Mouse (Mus musculus) CH12.LX (cell line): ENCODE data around the gene Ndufc2. TPM values are rescaled to one million over a fixed set of nuclear protein-coding genes. Genes with fewer than 3 reads are reported as not detected.

ENCODE experiments used
- DNase-seq: peaks from one replicate; pipeline ENCODE4 v3.0.0-alpha.2; 2013; ENCODE audit errors: extremely low read depth
- H3K27ac ChIP-seq: 2 replicates; pipeline ENCODE4 v1.5.1; 2012; ENCODE audit warnings: low read depth, mild to moderate bottlenecking, control low read depth, moderate library complexity; ENCODE audit not compliant: insufficient read depth
- H3K27me3 ChIP-seq: replicated peaks from 2 replicates; pipeline ENCODE3; 2012; ENCODE audit warnings: inconsistent platforms
- H3K36me3 ChIP-seq, 2 experiments: replicated peaks in 1 of 2; 2 replicates each; pipeline versions ENCODE3 to v1.6.1; 2012; ENCODE audit warnings: inconsistent platforms in 1 of 2, low read length in 1 of 2, mild to moderate bottlenecking in 1 of 2, mixed read lengths in 1 of 2, moderate library complexity in 1 of 2; ENCODE audit not compliant: control insufficient read depth in 1 of 2, insufficient read depth in 1 of 2
- H3K4me1 ChIP-seq, 2 experiments: 2 replicates each; pipeline ENCODE4 v1.6.1; 2012; ENCODE audit warnings: inconsistent platforms in 1 of 2, moderate library complexity in 1 of 2; ENCODE audit not compliant: insufficient read depth in 2 of 2, control insufficient read depth in 1 of 2
- H3K4me2 ChIP-seq: 2 replicates; pipeline ENCODE4 v1.6.1; 2012; ENCODE audit warnings: low read depth, mild to moderate bottlenecking, control low read depth; ENCODE audit not compliant: poor library complexity, insufficient read depth, severe bottlenecking
- H3K4me3 ChIP-seq, 3 experiments: fragments of 150-350 bp in 1 of 3; sonication (generic) in 1 of 3; replicated peaks in 1 of 3; 2 replicates each; pipeline versions ENCODE3 to v1.5.1; 2011 to 2012; ENCODE audit warnings: low read depth in 2 of 3, low read length in 2 of 3, mild to moderate bottlenecking in 2 of 3, moderate library complexity in 2 of 3, control low read depth in 1 of 3, improper control_type of control experiment in 1 of 3, inconsistent platforms in 1 of 3, mixed read lengths in 1 of 3; ENCODE audit not compliant: poor library complexity in 1 of 3
- H3K79me2 ChIP-seq: replicated peaks from 2 replicates; pipeline ENCODE4 v1.6.1; 2012; ENCODE audit warnings: mild to moderate bottlenecking, moderate library complexity; ENCODE audit not compliant: control insufficient read depth, poor library complexity, insufficient read depth, severe bottlenecking; ENCODE audit errors: extremely low read depth
- H3K9ac ChIP-seq: 2 replicates; pipeline ENCODE4 v1.6.1; 2012; ENCODE audit warnings: low read depth, mild to moderate bottlenecking, control low read depth, moderate library complexity; ENCODE audit not compliant: insufficient read depth
- H3K9me3 ChIP-seq: replicated peaks from 2 replicates; pipeline ENCODE3; 2012; ENCODE audit warnings: low read length, inconsistent platforms, mixed read lengths
- BHLHE40 ChIP-seq: IDR thresholded peaks from 2 replicates; pipeline ENCODE4 v1.6.1; 2011; ENCODE audit warnings: mild to moderate bottlenecking, low read depth, low read length, improper control_type of control experiment
- CHD1 ChIP-seq: IDR thresholded peaks from 2 replicates; pipeline ENCODE4 v1.6.1; 2012; ENCODE audit warnings: low read depth, low read length, improper control_type of control experiment, inconsistent platforms
- ELF1 ChIP-seq: IDR thresholded peaks from 2 replicates; pipeline ENCODE4 v1.6.1; 2014; ENCODE audit warnings: low read depth, mild to moderate bottlenecking, inconsistent platforms, low read length, improper control_type of control experiment
- EP300 ChIP-seq: IDR thresholded peaks from 2 replicates; pipeline ENCODE4 v1.6.1; 2011; ENCODE audit warnings: low read length, improper control_type of control experiment
- ETS1 ChIP-seq: conservative IDR thresholded peaks from 2 replicates; pipeline ENCODE4 v1.6.1; 2012; ENCODE audit warnings: low read depth, mild to moderate bottlenecking, inconsistent platforms, low read length, improper control_type of control experiment, moderate library complexity
- HCFC1 ChIP-seq: IDR thresholded peaks from 2 replicates; pipeline ENCODE4 v1.6.1; 2012; ENCODE audit warnings: low read depth, mild to moderate bottlenecking, inconsistent platforms, low read length, improper control_type of control experiment
- JUN ChIP-seq: IDR thresholded peaks from 2 replicates; pipeline ENCODE4 v1.6.1; 2011; ENCODE audit warnings: low read depth, mild to moderate bottlenecking, low read length, improper control_type of control experiment, moderate library complexity; ENCODE audit not compliant: insufficient read depth
- JUND ChIP-seq: conservative IDR thresholded peaks from 2 replicates; pipeline ENCODE4 v1.6.1; 2011; ENCODE audit warnings: low read depth, low read length, improper control_type of control experiment
- MAFK ChIP-seq: IDR thresholded peaks from 2 replicates; pipeline ENCODE4 v1.6.1; 2011; ENCODE audit warnings: low read length, improper control_type of control experiment; ENCODE audit not compliant: insufficient replicate concordance
- MEF2A ChIP-seq: IDR thresholded peaks from 2 replicates; pipeline ENCODE4 v1.6.1; 2014; ENCODE audit warnings: low read depth, mild to moderate bottlenecking, inconsistent platforms, low read length, improper control_type of control experiment, borderline replicate concordance
- MXI1 ChIP-seq: IDR thresholded peaks from 2 replicates; pipeline ENCODE4 v1.6.1; 2011; ENCODE audit warnings: mild to moderate bottlenecking, low read depth, low read length, improper control_type of control experiment
- MYC ChIP-seq: IDR thresholded peaks from 2 replicates; pipeline ENCODE4 v1.6.1; 2011; ENCODE audit warnings: low read depth, mild to moderate bottlenecking, improper control_type of control experiment, low read length
- NRF1 ChIP-seq: IDR thresholded peaks from 2 replicates; pipeline ENCODE4 v1.6.1; 2014; ENCODE audit warnings: low read depth, mild to moderate bottlenecking, inconsistent platforms, low read length, improper control_type of control experiment, moderate library complexity
- POLR2A ChIP-seq: IDR thresholded peaks from 2 replicates; pipeline ENCODE4 v1.6.1; 2011; ENCODE audit warnings: low read depth, mild to moderate bottlenecking, improper control_type of control experiment, low read length
- POLR2AphosphoS2 ChIP-seq: IDR thresholded peaks from 2 replicates; pipeline ENCODE4 v1.6.1; 2011; ENCODE audit warnings: low read depth, low read length, improper control_type of control experiment
- RAD21 ChIP-seq: IDR thresholded peaks from 2 replicates; pipeline ENCODE4 v1.6.1; 2011; ENCODE audit warnings: low read depth, mild to moderate bottlenecking, low read length, improper control_type of control experiment, moderate library complexity
- RCOR1 ChIP-seq: conservative IDR thresholded peaks from 2 replicates; pipeline ENCODE4 v1.6.1; 2012; ENCODE audit warnings: low read depth, mild to moderate bottlenecking, inconsistent platforms, low read length, improper control_type of control experiment
- SMC3 ChIP-seq: IDR thresholded peaks from 2 replicates; pipeline ENCODE4 v1.6.1; 2011; ENCODE audit warnings: low read depth, low read length, improper control_type of control experiment
- USF1 ChIP-seq: IDR thresholded peaks from 2 replicates; pipeline ENCODE4 v1.6.1; 2014; ENCODE audit warnings: low read depth, mild to moderate bottlenecking, inconsistent platforms, low read length, improper control_type of control experiment
- USF2 ChIP-seq: conservative IDR thresholded peaks from 2 replicates; pipeline ENCODE4 v1.6.1; 2011; ENCODE audit warnings: low read depth, low read length, improper control_type of control experiment
- ZC3H11A ChIP-seq: IDR thresholded peaks from 2 replicates; pipeline ENCODE4 v1.6.1; 2012; ENCODE audit warnings: low read depth, mild to moderate bottlenecking, inconsistent platforms, low read length, improper control_type of control experiment
- ZKSCAN1 ChIP-seq: IDR thresholded peaks from 2 replicates; pipeline ENCODE4 v1.6.1; 2012; ENCODE audit warnings: low read depth, inconsistent platforms, low read length, improper control_type of control experiment, borderline replicate concordance
- ZNF384 ChIP-seq: IDR thresholded peaks from 2 replicates; pipeline ENCODE4 v1.6.1; 2012; ENCODE audit warnings: low read depth, low read length, improper control_type of control experiment, inconsistent platforms
- dilution Hi-C: fragments of 300-500 bp; cut with MboI; formaldehyde crosslinking; loops from 2 replicates; pipeline ENCODE4 v1.14.3; 2020; ENCODE audit warnings: low sequenced_read_pairs; ENCODE audit not compliant: extremely low pct_unique_long_range_greater_than_20kb, extremely low pct_ligation_motif_present
- in situ Hi-C: fragments of 300-500 bp; cut with MboI; formaldehyde crosslinking; loops from 3 replicates; pipeline ENCODE4 v1.14.3; 2019; ENCODE audit warnings: low sequenced_read_pairs, low pct_ligation_motif_present, low pct_unique_long_range_greater_than_20kb, mixed read lengths
- polyA plus RNA-seq: library from polyadenylated mRNA; unstranded; fragments of >175 nt; gene quantifications from 2 replicates; pipeline ENCODE4 v1.2.1, GENCODE M21; 2012; ENCODE audit warnings: low read depth; ENCODE audit not compliant: insufficient read length
- total RNA-seq, 2 experiments: library from RNA; depleted of rRNA; stranded (reverse); fragments of 300-350 nt in 1 of 2; fragments of >200 nt in 1 of 2; gene quantifications; 2 replicates each; pipeline ENCODE4 v1.2.3; 2012 to 2014

Gene Ndufc2
- total and polyA plus RNA-seq, 3 experiments: 217 to 352 (median 352) TPM

DNA sequence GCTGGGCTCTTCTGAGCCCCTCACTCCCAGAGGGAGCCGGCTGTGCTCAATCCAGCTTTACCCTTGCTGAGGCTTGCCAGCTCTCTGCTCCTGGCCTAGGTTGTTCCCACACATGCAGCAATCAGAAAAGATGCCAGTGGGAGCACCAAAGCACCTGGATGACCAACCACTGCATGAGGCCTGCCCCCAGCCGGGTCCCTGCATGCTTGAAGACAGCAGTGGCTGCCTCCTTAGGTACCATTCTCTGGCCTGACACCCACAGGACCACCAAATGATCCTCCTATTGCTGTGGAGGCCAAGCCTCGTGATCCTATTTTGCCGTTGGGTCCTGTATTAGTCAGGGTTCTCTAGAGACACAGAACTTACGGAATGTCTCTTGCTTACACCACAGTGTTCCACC, 48.9 kb upstream of the Ndufc2 start:
- H3K9me3 ChIP-seq: no peaks in the 10 kb centered on the region
- H3K27me3 ChIP-seq: no peaks in the 10 kb centered on the region
- DNase-seq: no peak
- peaks cover 16 to 31% of the 10 kb centered on the region in 2 experiments for H3K4me1 ChIP-seq
- H3K79me2 ChIP-seq: no peaks in the 10 kb centered on the region
- no peak overlapping the region for H3K27ac ChIP-seq
- H3K36me3 ChIP-seq: peaks cover 0 to 2% of the 10 kb centered on the region in 2 experiments
- H3K4me2 ChIP-seq: no peak overlapping the region
- in situ Hi-C loops (no loop called here), dilution Hi-C loops (no loop called here)
- H3K9ac ChIP-seq: no peak overlapping the region
- TF ChIP-seq ZC3H11A: no peak
- TF ChIP-seq MEF2A: no peak
- TF ChIP-seq MYC: no peak
- TF ChIP-seq MXI1: no peak
- TF ChIP-seq RCOR1: no peak
- no peak for TF ChIP-seq USF1
- TF ChIP-seq HCFC1: no peak
- no peak for TF ChIP-seq POLR2AphosphoS2
- no peak for TF ChIP-seq JUND
- TF ChIP-seq ELF1: no peak
- TF ChIP-seq USF2: no peak
- no peak for TF ChIP-seq ZKSCAN1
- no peak for TF ChIP-seq EP300
- no peak for TF ChIP-seq NRF1
- no peak for TF ChIP-seq JUN
- no peak for TF ChIP-seq MAFK
- TF ChIP-seq POLR2A: no peak
- H3K4me3 ChIP-seq: no peak overlapping the region

DNA sequence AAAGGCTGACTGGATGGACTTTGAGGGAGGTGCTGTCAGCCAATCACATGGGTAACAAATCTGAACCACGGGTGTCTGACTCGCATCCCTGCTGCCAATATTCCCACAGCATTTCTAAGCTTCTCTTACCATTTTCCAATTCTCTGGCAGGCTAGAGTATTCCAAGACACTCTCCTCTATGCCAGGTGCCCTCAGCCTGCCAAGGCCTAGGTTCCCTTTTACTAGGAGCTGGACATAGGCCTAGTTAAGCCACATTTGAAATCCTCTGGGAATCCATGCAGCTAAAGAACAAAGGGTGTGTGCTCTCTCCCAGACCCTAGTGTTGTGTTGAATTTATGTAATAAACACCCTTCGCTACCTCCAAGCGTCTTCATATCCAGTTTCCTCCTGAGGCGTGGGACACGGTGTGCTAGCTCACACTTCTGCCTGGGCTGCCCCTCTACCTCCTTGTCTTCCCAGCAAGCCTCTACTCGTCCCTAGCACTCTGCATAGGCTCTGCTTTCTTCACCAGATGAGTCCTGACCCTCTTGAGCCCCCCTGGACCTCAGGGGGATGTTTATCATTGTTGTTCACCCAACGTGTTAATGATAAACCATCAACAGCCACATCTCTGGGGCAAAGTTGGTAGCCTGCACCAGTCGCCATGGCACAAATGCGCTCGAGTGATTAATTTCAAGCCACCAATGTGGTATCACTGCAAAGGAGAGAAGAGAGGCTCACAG, 47.9 kb upstream of the Ndufc2 start:
- no peaks in the 10 kb centered on the region for H3K27me3 ChIP-seq
- in situ Hi-C loops (no loop called here), dilution Hi-C loops (no loop called here)
- no peak for DNase-seq
- H3K9me3 ChIP-seq: no peaks in the 10 kb centered on the region
- H3K4me1 ChIP-seq: peaks cover 18 to 37% of the 10 kb centered on the region in 2 experiments
- H3K36me3 ChIP-seq: peaks cover 0 to 2% of the 10 kb centered on the region in 2 experiments
- no peak overlapping the region for H3K4me3 ChIP-seq
- no peaks in the 10 kb centered on the region for H3K79me2 ChIP-seq
- no peak overlapping the region for H3K9ac ChIP-seq
- TF ChIP-seq RAD21 (no peak), BHLHE40 (no peak), JUND (no peak), MAFK (no peak), RCOR1 (no peak), USF2 (no peak), SMC3 (no peak), ETS1 (no peak), ELF1 (no peak), ZNF384 (no peak), CHD1 (no peak), USF1 (no peak), POLR2A (no peak)
- no peak overlapping the region for H3K27ac ChIP-seq
- no peak overlapping the region for H3K4me2 ChIP-seq
